Mouse (Mus musculus) kidney, adult 2 months (tissue): Measurements from ENCODE around the gene Tmem132e.

Experiments used
- CTCF ChIP-seq: fragments of 200-500 bp; conservative IDR thresholded peaks from 2 replicates; pipeline ENCODE4 v1.5.1; 2011; ENCODE audit warnings: low read depth, mild to moderate bottlenecking, control low read depth, low read length, moderate library complexity, mixed read lengths; ENCODE audit not compliant: insufficient read depth, insufficient read length
- POLR2A ChIP-seq: fragments of 200-500 bp; IDR thresholded peaks from one replicate; pipeline ENCODE4 v1.6.1; 2011; ENCODE audit warnings: low read depth, low read length, control low read depth

GRCm38 (mm10) chr11:82380606-82381202, 8.0 kb upstream of the Tmem132e start:
- TF ChIP-seq POLR2A (no peak), CTCF (no peak)
